Comparison of ENCODE assay signal across 8 mouse cellular contexts in the genomic region with DNA sequence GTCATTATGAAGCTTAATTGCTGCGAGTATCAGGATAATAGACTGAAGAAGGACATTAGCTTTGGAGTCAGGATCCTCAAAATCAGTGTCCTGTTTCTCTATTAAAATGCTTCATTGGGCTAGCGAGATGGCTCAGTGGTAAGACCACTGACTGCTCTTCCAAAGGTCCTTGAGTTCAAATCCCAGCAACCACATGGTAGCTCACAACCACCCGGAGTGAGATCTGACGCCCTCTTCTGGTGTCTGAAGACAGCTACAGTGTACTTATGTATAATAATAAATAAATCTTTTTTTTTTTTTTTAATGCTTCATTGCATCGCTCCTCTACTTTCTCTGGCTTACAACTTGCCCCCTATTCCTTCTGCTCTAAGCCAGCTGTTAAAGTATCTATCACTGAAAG. TPM values are rescaled to one million over a fixed set of nuclear protein-coding genes. Genes with fewer than 3 reads are reported as not detected.
DNase-seq lines count a peak whose midpoint lies in the region; TF ChIP-seq lines count a peak whose summit lies in the region.
"Not testable (repeated sequence)": the region's sequence is repeated elsewhere in the genome, so short reads cannot be mapped to it uniquely, and the experiment has no call there.

No protein-coding gene starts in this region.

- TF ChIP-seq EP300 in CH12.LX (IDR thresholded peaks at IDR 0.05; ENCODE audit: low read length); MEL (IDR thresholded peaks at IDR 0.05; ENCODE audit: low read depth in 1 of 2, low read length in 2 of 2): not testable (repeated sequence)

- not testable (repeated sequence) for H3K27me3 ChIP-seq in CH12.LX (replicated peaks); MEL (ENCODE audit: control insufficient read depth in 1 of 2, insufficient read depth in 2 of 2, low read length in 2 of 2)

- DNase-seq in CH12.LX (ENCODE audit: extremely low read depth) (peak; percentile 17), ES-CJ7 (ENCODE audit: low read depth, low spot score) (peak; percentile 72), MEL (ENCODE audit: low read depth, low spot score) (peak; percentile 35), R1 (ENCODE audit: low read depth, low spot score) (peak; percentile 68), ZHBTc4 (ENCODE audit: low read depth, low spot score) (peak; percentile 52)
- not testable (repeated sequence) for DNase-seq in ES-E14 (ENCODE audit: low read depth, low spot score); layer of hippocampus, adult 2 months (ENCODE audit: low spot score in 2 of 2)
- DNase-seq in heart, adult 11 months, result peak; percentile 11

- H3K4me3 ChIP-seq in CH12.LX (replicated peaks in 1 of 3; ENCODE audit: low read depth in 2 of 3, low read length in 2 of 3, poor library complexity in 1 of 3); ES-E14 (ENCODE audit: insufficient read depth in 1 of 2, low read depth in 1 of 2, low read length in 2 of 2, poor library complexity in 1 of 2, severe bottlenecking in 1 of 2); MEL (ENCODE audit: control insufficient read depth in 1 of 2, insufficient read depth in 1 of 2, low read depth in 2 of 2, low read length in 2 of 2); layer of hippocampus, adult 2 months: not testable (repeated sequence)

- H3K4me2 ChIP-seq in CH12.LX (ENCODE audit: insufficient read depth, low read depth, poor library complexity, severe bottlenecking), result not testable (repeated sequence)

- H3K36me3 ChIP-seq in CH12.LX (replicated peaks in 1 of 2; ENCODE audit: control insufficient read depth in 1 of 2, insufficient read depth in 1 of 2, low read length in 1 of 2), result peaks cover 23 to 51% of the 10 kb centered on the region in 2 experiments
- H3K36me3 ChIP-seq in ES-E14 (ENCODE audit: control insufficient read depth, insufficient read depth, low read length, poor library complexity, severe bottlenecking); MEL (ENCODE audit: control insufficient read depth in 1 of 2, insufficient read depth in 2 of 2, low read length in 2 of 2): not testable (repeated sequence)

- not testable (repeated sequence) for TF ChIP-seq CTCF in CH12.LX (conservative IDR thresholded peaks at IDR 0.05 in 1 of 2, IDR thresholded peaks at IDR 0.05 in 1 of 2; ENCODE audit: low read depth in 2 of 2, low read length in 2 of 2); MEL (IDR thresholded peaks at IDR 0.05 in 2 of 3, conservative IDR thresholded peaks at IDR 0.05 in 1 of 3; ENCODE audit: control insufficient read depth in 1 of 3, insufficient read depth in 1 of 3, low read depth in 2 of 3, low read length in 3 of 3, poor library complexity in 1 of 3, severe bottlenecking in 1 of 3)
- peak; percentile 24; the same call in 1 of the 2 replicates for TF ChIP-seq CTCF in layer of hippocampus, adult 2 months (conservative IDR thresholded peaks at IDR 0.05)

- TF ChIP-seq POLR2A in CH12.LX (IDR thresholded peaks at IDR 0.05; ENCODE audit: low read depth, low read length); MEL (IDR thresholded peaks at IDR 0.05; ENCODE audit: control insufficient read depth in 1 of 2, insufficient read depth in 1 of 2, low read depth in 1 of 2, low read length in 2 of 2, poor library complexity in 1 of 2): not testable (repeated sequence)

- not testable (repeated sequence) for H3K79me2 ChIP-seq in CH12.LX (replicated peaks; ENCODE audit: control insufficient read depth, extremely low read depth, insufficient read depth, poor library complexity, severe bottlenecking); MEL (ENCODE audit: control insufficient read depth, insufficient read depth, low read length, poor library complexity)

- not testable (repeated sequence) for H3K27ac ChIP-seq in CH12.LX (ENCODE audit: insufficient read depth, low read depth); ES-E14 (ENCODE audit: insufficient read depth, low read depth, low read length, poor library complexity, severe bottlenecking); MEL (ENCODE audit: control insufficient read depth, low read depth, low read length); layer of hippocampus, adult 2 months

- not testable (repeated sequence) for TF ChIP-seq RAD21 in CH12.LX (IDR thresholded peaks at IDR 0.05; ENCODE audit: low read depth, low read length); MEL (IDR thresholded peaks at IDR 0.05; ENCODE audit: low read depth, low read length)

- not testable (repeated sequence) for H3K9me3 ChIP-seq in CH12.LX (replicated peaks; ENCODE audit: low read length); ES-E14 (ENCODE audit: control insufficient read depth, insufficient read depth, low read depth, low read length); MEL (replicated peaks; ENCODE audit: insufficient read depth, low read length)

- not testable (repeated sequence) for H3K9ac ChIP-seq in CH12.LX (ENCODE audit: insufficient read depth, low read depth); ES-E14 (ENCODE audit: insufficient read depth, low read depth, low read length, poor library complexity, severe bottlenecking); MEL (ENCODE audit: control insufficient read depth, low read depth, low read length, poor library complexity, severe bottlenecking)

- H3K4me1 ChIP-seq in CH12.LX (ENCODE audit: control insufficient read depth in 1 of 2, insufficient read depth in 2 of 2); ES-E14 (ENCODE audit: control insufficient read depth in 2 of 2, insufficient read depth in 2 of 2, low read length in 2 of 2, poor library complexity in 1 of 2); MEL (ENCODE audit: control insufficient read depth in 1 of 2, insufficient read depth in 2 of 2, low read length in 2 of 2): not testable (repeated sequence)

- dilution Hi-C loops in CH12.LX (cut with MboI; ENCODE audit: extremely low pct_ligation_motif_present, extremely low pct_unique_long_range_greater_than_20kb, low sequenced_read_pairs), result not testable (repeated sequence)

- in situ Hi-C loops in CH12.LX (cut with MboI; ENCODE audit: low pct_ligation_motif_present, low pct_unique_long_range_greater_than_20kb, low sequenced_read_pairs), result loop anchor here (10.0 kb wide), 1 partner anchor 50 kb away; no protein-coding TSS in a partner anchor
- in situ Hi-C loops in ES-E14 (cut with MboI; ENCODE audit: low sequenced_read_pairs in 2 of 2, unreplicated experiment in 2 of 2), result not testable (repeated sequence)

TF ChIP-seq in CH12.LX, 34 proteins besides CTCF, POLR2A, EP300 and RAD21:
- TF ChIP-seq ZNF384 (IDR thresholded peaks at IDR 0.05; ENCODE audit: low read depth, low read length), result 0 out of 2 replicates have a peak, but pooled peaks have one; percentile 16

TF ChIP-seq in ES-E14, 5 proteins besides CTCF, POLR2A, EP300 and RAD21:
- 0 out of 2 replicates have a peak, but pooled peaks have one; percentile 23 for TF ChIP-seq ZNF384 (IDR thresholded peaks at IDR 0.05; ENCODE audit: low read depth, low read length)

RNA-seq across cellular contexts. Expression of a gene that starts 14.5 kb away (rescaled TPM):
- total RNA-seq in CH12.LX (2012; rRNA removed) (10.3 and 12.3 TPM in 2 replicates), CH12.LX (2014; rRNA removed) (17.7 and 20.0 TPM in 2 replicates), ES-E14 (2012; rRNA removed) (15.8 and 15.9 TPM in 2 replicates), MEL (2012; rRNA removed) (7.0 and 8.4 TPM in 2 replicates)
- polyA plus RNA-seq in CH12.LX (2012; ENCODE audit: insufficient read length, low read depth) (10.3 and 10.5 TPM in 2 replicates), MEL (2012; ENCODE audit: insufficient read depth in 1 of 2, insufficient read length in 2 of 2, low read depth in 1 of 2, low replicate concordance in 2 of 2, missing spikeins in 1 of 2) (1 to 10 TPM in 1 of 2 experiments, not detected in 1; 5.7 TPM)
- 10 to 100 TPM; 28.7 to 33.6 TPM for total RNA-seq in layer of hippocampus, adult 2 months (2021)
